8 mouse cellular contexts compared by ENCODE assay signal in the genomic region with DNA sequence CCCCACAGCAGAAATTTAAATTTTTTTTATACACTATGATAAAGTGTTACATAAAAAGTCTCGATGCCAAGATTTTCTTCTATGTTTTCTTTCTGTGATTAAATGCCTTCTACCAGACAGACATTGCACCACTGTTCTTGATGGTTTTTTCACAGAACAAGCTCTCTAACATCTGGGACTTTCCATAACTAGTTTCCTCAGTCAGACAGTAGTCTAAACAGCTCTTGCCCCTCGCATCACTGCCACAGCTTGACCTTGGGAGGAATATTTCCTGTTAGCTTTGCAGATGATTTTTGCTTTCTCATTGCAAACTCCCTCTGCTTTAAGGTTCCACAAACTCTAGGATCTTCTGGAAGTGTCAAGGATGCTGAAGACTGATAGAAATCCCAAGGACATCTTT. TPM values are rescaled to one million over a fixed set of nuclear protein-coding genes. Genes with fewer than 3 reads are reported as not detected.
DNase-seq lines count a peak whose midpoint lies in the region; ATAC-seq and TF ChIP-seq lines count a peak whose summit lies in the region.

No protein-coding gene starts in this region.

- H3K4me3 ChIP-seq in layer of hippocampus, adult 2 months: peak overlapping the region; percentile 76
- H3K4me3 ChIP-seq in embryonic facial prominence, embryonic 12.5 days: peak overlapping the region; percentile 76
- peak overlapping the region; percentile 85 for H3K4me3 ChIP-seq in intestine, embryonic 15.5 days (replicated peaks)
- H3K4me3 ChIP-seq in myocyte: peak overlapping the region; percentile 47

- ATAC-seq in embryonic facial prominence, embryonic 12.5 days (ENCODE audit: insufficient number of reproducible peaks, insufficient read depth, low FRiP score, low TSS enrichment): no peak
- peak; percentile 37; the same call in 1 of the 2 replicates for ATAC-seq in intestine, embryonic 15.5 days

- H3K79me2 ChIP-seq in myocyte (ENCODE audit: control insufficient read depth, insufficient read depth): peaks cover 30% of the 10 kb centered on the region

- 45% methylated on average over 2 of the region's 2 CpGs for WGBS in embryonic facial prominence, embryonic 12.5 days
- WGBS in intestine, embryonic 15.5 days: 25% methylated on average over 2 of the region's 2 CpGs

- peak overlapping the region; percentile 98 for H3K9ac ChIP-seq in embryonic facial prominence, embryonic 12.5 days
- H3K9ac ChIP-seq in intestine, embryonic 15.5 days: peak overlapping the region; percentile 98

- peak overlapping the region; percentile 94 for H3ac ChIP-seq in myocyte (ENCODE audit: control insufficient read depth, insufficient read length)

- H3K9me3 ChIP-seq in embryonic facial prominence, embryonic 12.5 days: no peaks in the 10 kb centered on the region
- no peaks in the 10 kb centered on the region for H3K9me3 ChIP-seq in intestine, embryonic 15.5 days

- H3K4me1 ChIP-seq in embryonic facial prominence, embryonic 12.5 days: peaks cover 7% of the 10 kb centered on the region
- peaks cover 6% of the 10 kb centered on the region; the same call in 1 of the 2 replicates for H3K4me1 ChIP-seq in intestine, embryonic 15.5 days (replicated peaks)

- no peak for DNase-seq in layer of hippocampus, adult 2 months (ENCODE audit: low spot score in 2 of 2)
- DNase-seq in layer of hippocampus, adult 8-10 months (ENCODE audit: low spot score in 2 of 2): no peak
- no peak for DNase-seq in right cerebral cortex, adult 18-20 months
- no peak for DNase-seq in cerebellum, adult 11 months
- DNase-seq in retina, embryonic 14.5 days (ENCODE audit: low spot score): no peak

- no peak for TF ChIP-seq CTCF in layer of hippocampus, adult 2 months (conservative IDR thresholded peaks at IDR 0.05)

- H3K27ac ChIP-seq in layer of hippocampus, adult 2 months: peak overlapping the region; percentile 88
- H3K27ac ChIP-seq in embryonic facial prominence, embryonic 12.5 days: peak overlapping the region; percentile 100
- H3K27ac ChIP-seq in intestine, embryonic 15.5 days: peak overlapping the region; percentile 98

- no peak for TF ChIP-seq POLR2A in myocyte (IDR thresholded peaks at IDR 0.05; ENCODE audit: insufficient read length, low read depth)

- H3K27me3 ChIP-seq in embryonic facial prominence, embryonic 12.5 days: no peaks in the 10 kb centered on the region
- H3K27me3 ChIP-seq in intestine, embryonic 15.5 days (replicated peaks): no peaks in the 10 kb centered on the region
- no peaks in the 10 kb centered on the region for H3K27me3 ChIP-seq in myocyte (ENCODE audit: control insufficient read depth, insufficient read depth, insufficient read length)

- peak overlapping the region; percentile 56 for H3K4me2 ChIP-seq in embryonic facial prominence, embryonic 12.5 days (replicated peaks)
- peak overlapping the region; percentile 62 for H3K4me2 ChIP-seq in intestine, embryonic 15.5 days (replicated peaks)
- H3K4me2 ChIP-seq in myocyte (ENCODE audit: low read depth): peak overlapping the region; percentile 98

- H3K36me3 ChIP-seq in embryonic facial prominence, embryonic 12.5 days: peaks cover 12% of the 10 kb centered on the region
- H3K36me3 ChIP-seq in intestine, embryonic 15.5 days: no peaks in the 10 kb centered on the region
- H3K36me3 ChIP-seq in myocyte (ENCODE audit: control insufficient read depth, insufficient read depth): peaks cover 10% of the 10 kb centered on the region

TF ChIP-seq in myocyte, 11 proteins besides CTCF, POLR2A, EP300 and RAD21:
- no peak for TF ChIP-seq MAX (IDR thresholded peaks at IDR 0.05; ENCODE audit: low read depth)
- TF ChIP-seq TCF3 (IDR thresholded peaks at IDR 0.05; ENCODE audit: insufficient read length, low read depth): no peak
- no peak for TF ChIP-seq REST (IDR thresholded peaks at IDR 0.05; ENCODE audit: insufficient read depth, insufficient read length)
- no peak for TF ChIP-seq CEBPB (IDR thresholded peaks at IDR 0.05; ENCODE audit: insufficient read depth, poor library complexity, severe bottlenecking)
- TF ChIP-seq MYOG (IDR thresholded peaks at IDR 0.05; ENCODE audit: control insufficient read depth in 1 of 3, insufficient read depth in 1 of 3, insufficient read length in 2 of 3, low read depth in 2 of 3): no peak
- no peak for TF ChIP-seq TCF12 (IDR thresholded peaks at IDR 0.05; ENCODE audit: insufficient read depth, poor library complexity, severe bottlenecking)
- no peak for TF ChIP-seq SRF (IDR thresholded peaks at IDR 0.05; ENCODE audit: control insufficient read depth, insufficient read length, low read depth)
- TF ChIP-seq E2F4 (IDR thresholded peaks at IDR 0.05; ENCODE audit: insufficient read depth): no peak
- TF ChIP-seq USF1 (IDR thresholded peaks at IDR 0.05; ENCODE audit: low read depth): no peak

RNA-seq across cellular contexts. Expression of gene Mthfd2l, which starts 0.4 kb away (rescaled TPM):
- total RNA-seq in layer of hippocampus, adult 2 months (2021): 10 to 100 TPM; 18.3 to 24.4 TPM
- total RNA-seq in layer of hippocampus, adult 8-10 months (2022): 10 to 100 TPM; 14.6 to 24.1 (median 17.4) TPM
- polyA plus RNA-seq in embryonic facial prominence, embryonic 12.5 days (2016; fragmentation: Nextera tagmentation; extraction: Ambion mirVana): 74.0 and 76.6 TPM in 2 replicates
- 37.1 and 46.2 TPM in 2 replicates for polyA plus RNA-seq in intestine, embryonic 15.5 days (2015; fragmentation: Nextera tagmentation; extraction: Ambion mirVana)
- 11.9 TPM for polyA plus RNA-seq in myocyte (2012; fragmentation: generic; extraction: Trizol)

RNA-seq across cellular contexts. Expression of gene Cxcl2, which starts 26.9 kb away (rescaled TPM):
- total RNA-seq in layer of hippocampus, adult 2 months (2021): not detected
- not detected for total RNA-seq in layer of hippocampus, adult 8-10 months (2022)
- polyA plus RNA-seq in embryonic facial prominence, embryonic 12.5 days (2016; fragmentation: Nextera tagmentation; extraction: Ambion mirVana): not detected in 2 replicates
- polyA plus RNA-seq in intestine, embryonic 15.5 days (2015; fragmentation: Nextera tagmentation; extraction: Ambion mirVana): 0.20 TPM in 1 of 2 replicates, not detected in the other
- not detected for polyA plus RNA-seq in myocyte (2012; fragmentation: generic; extraction: Trizol)

RNA-seq across cellular contexts. Expression of gene Cxcl1, which starts 39.5 kb away (rescaled TPM):
- total RNA-seq in layer of hippocampus, adult 2 months (2021): not detected
- total RNA-seq in layer of hippocampus, adult 8-10 months (2022): 1 to 10 TPM in 1 of 4 experiments, under 1 TPM in 1, not detected in 2; 0.41 to 1.2 TPM
- 0.41 and 0.50 TPM in 2 replicates for polyA plus RNA-seq in embryonic facial prominence, embryonic 12.5 days (2016; fragmentation: Nextera tagmentation; extraction: Ambion mirVana)
- 0.39 and 0.68 TPM in 2 replicates for polyA plus RNA-seq in intestine, embryonic 15.5 days (2015; fragmentation: Nextera tagmentation; extraction: Ambion mirVana)
- 0.90 TPM for polyA plus RNA-seq in myocyte (2012; fragmentation: generic; extraction: Trizol)
